Mouse (Mus musculus) olfactory bulb, adult 2 months (tissue): ENCODE data around the gene Snap23. TPM values are rescaled to one million over a fixed set of nuclear protein-coding genes. Genes with fewer than 3 reads are reported as not detected.

ENCODE experiments used
- H3K27ac ChIP-seq: fragments of 200-500 bp; 2 replicates; pipeline ENCODE4 v1.5.1; 2012; ENCODE audit warnings: low read depth, low read length; ENCODE audit not compliant: insufficient read depth
- H3K4me1 ChIP-seq: fragments of 200-500 bp; 2 replicates; pipeline ENCODE4 v1.6.1; 2012; ENCODE audit warnings: low read length; ENCODE audit not compliant: control insufficient read depth, insufficient read depth
- H3K4me3 ChIP-seq: fragments of 200-500 bp; 2 replicates; pipeline ENCODE4 v1.5.1; 2012; ENCODE audit warnings: mild to moderate bottlenecking, low read depth, low read length, moderate library complexity; ENCODE audit not compliant: insufficient read depth
- CTCF ChIP-seq: fragments of 200-500 bp; IDR thresholded peaks from 2 replicates; pipeline ENCODE4 v1.5.1; 2012; ENCODE audit warnings: low read depth, mild to moderate bottlenecking, low read length, moderate library complexity; ENCODE audit not compliant: insufficient read depth
- POLR2A ChIP-seq: fragments of 200-500 bp; IDR thresholded peaks from 2 replicates; pipeline ENCODE4 v1.6.1; 2012; ENCODE audit warnings: mild to moderate bottlenecking, low read depth, low read length, moderate library complexity; ENCODE audit not compliant: insufficient read depth
- WGBS: fragments of 180-500 bp; shearing (Covaris S2); methylation state at CpG from one replicate; pipeline ENCODE4 v1.1.7; 2018; 5-methylcytosine and 5-hydroxymethylcytosine counted together
- polyA plus RNA-seq: library from polyadenylated mRNA; stranded (reverse); fragments of >200 nt; gene quantifications from 2 replicates; pipeline ENCODE4 v1.2.4, GENCODE M21; 2012; ENCODE audit warnings: low replicate concordance; ENCODE audit not compliant: missing spikeins, insufficient read depth, insufficient read length

The Snap23 gene
- polyA plus RNA-seq, 1 experiment: not detected

DNA sequence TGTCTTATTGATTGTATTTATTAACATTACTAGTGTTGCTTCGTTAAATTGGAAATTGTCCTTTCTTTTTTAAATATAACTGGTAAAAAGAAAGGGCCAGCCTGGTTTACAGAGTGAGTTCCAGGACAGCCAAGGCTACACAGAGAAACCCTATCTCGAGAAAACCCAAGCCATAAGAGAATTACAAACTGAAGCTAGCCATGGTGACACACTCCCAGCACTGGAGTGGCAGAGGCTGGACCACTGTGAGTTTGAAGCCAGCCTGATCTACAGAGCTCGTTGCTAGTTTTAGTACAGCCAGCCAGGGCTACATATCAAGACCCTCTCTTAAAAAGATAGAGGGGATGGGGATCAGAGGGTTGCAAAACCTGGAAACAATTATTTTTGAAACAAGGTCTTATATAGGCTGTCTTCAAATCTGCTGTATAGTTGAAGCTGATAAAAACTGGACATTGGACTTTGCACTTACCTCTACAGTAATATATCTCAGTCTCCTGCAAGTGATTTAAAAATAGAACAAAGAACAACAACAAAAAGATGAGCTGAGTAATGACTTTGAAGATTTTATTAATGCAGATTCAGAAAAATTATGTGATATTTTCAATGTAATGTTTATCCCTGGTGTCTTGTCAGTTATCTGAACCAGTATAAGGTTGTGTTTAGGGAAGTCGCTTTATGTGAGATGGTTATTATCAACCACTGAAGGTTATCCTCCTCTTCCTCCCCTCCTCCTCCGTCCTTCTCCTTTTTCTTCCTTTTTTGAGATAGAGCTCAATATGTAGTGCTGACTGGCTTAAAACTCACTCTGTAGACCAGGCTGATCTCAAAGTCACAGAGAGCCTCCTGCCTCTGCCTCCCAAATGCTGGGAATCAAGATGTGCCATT lies 49.0 kb downstream of the Snap23 start:
- no peak overlapping the region for H3K27ac ChIP-seq
- no peak overlapping the region for H3K4me3 ChIP-seq
- no peak for TF ChIP-seq POLR2A
- no peak for TF ChIP-seq CTCF
- no peaks in the 10 kb centered on the region for H3K4me1 ChIP-seq
- 90% methylated on average over 5 of the region's 5 CpGs for whole genome bisulfite sequencing

DNA sequence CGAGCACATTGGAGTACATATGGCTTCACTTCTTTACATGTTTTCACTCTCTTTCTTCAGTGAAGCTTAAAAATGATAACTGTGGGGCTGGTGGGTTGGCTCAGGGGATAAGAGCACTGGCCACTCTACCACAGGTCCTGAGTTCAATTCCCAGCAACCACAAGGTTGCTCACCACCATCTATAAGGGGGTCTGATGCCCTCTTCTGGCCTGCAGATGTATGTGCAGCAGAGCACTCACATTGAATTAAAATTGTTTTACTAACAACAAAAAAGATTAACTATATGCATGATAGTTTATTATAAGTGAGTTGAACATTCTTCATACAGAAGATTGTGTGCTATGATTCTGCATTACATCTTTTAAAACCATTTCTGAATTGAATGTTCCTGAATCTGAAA lies 52.1 kb downstream of the Snap23 start:
- TF ChIP-seq POLR2A (no peak), CTCF (no peak)
- Histone ChIP-seq H3K4me3 (no peak overlapping the region), H3K27ac (no peak overlapping the region), H3K4me1 (no peaks in the 10 kb centered on the region)
- WGBS: 100% methylated on average over 1 of the region's 1 CpGs

GRCm38 (mm10) chr2:120622920-120623319 lies 55.4 kb downstream of the Snap23 start:
- no peak for TF ChIP-seq CTCF
- Histone ChIP-seq H3K4me1 (no peaks in the 10 kb centered on the region), H3K4me3 (no peak overlapping the region), H3K27ac (no peak overlapping the region)

GRCm38 (mm10) chr2:120628076-120628865 lies 60.8 kb downstream of the Snap23 start:
- H3K4me1 ChIP-seq: no peaks in the 10 kb centered on the region
- TF ChIP-seq CTCF (no peak), POLR2A (no peak)
- H3K4me3 ChIP-seq: no peak overlapping the region
- WGBS: 21% methylated on average over 10 of the region's 10 CpGs
- H3K27ac ChIP-seq: no peak overlapping the region

DNA sequence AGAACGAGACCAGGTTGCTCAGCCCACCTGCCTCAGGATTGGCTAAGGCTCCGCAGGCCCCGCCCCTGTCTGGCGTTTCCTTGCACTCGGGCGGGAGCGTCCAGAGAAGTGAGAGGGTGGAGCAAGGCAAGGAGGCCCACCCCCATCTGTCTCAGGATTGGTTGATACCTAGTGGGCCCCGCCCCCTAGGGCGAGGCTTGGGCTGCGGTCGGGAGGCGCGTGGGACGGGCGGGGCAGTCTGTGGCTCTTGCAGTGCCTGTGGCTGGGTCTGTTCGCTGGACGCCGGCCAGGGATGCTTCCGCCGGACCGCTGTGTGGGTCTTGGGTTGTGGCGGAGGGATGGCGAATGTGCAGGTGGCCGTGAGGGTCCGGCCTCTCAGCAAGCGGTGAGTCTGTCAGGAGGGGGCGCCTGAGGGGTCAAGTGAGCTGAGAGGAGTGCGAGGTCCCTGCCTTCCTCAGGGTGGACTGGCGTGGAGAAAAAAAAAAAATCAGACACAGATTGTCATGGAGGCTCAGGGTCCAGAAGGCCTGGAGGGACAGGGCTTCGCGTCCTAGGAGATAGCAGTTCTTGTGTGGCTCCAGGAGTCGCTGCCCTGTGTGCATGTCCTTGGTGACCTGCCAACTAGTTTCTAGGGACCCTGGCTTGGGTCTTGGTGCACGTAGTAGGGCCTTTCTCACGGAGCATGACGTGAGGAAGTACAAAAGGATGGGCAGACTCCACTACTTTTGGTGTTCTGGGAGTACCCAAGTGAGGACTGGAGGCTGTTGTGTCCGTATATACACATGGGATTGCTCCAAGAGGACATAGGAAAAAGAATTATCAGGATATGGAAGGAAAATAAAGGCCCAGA lies 61.6 kb downstream of the Snap23 start, which contains the start of gene Stard9:
Gene Stard9 (plus strand): TSS at position 236 of the 850 bp plus-strand sequence.
- H3K27ac ChIP-seq: no peak within 1 kb of the TSS
- WGBS: 2% methylated on average over 36 of the region's 36 CpGs
- no peak for TF ChIP-seq POLR2A
- TF ChIP-seq CTCF: no peak

GRCm38 (mm10) chr2:120630246-120630645 lies 62.8 kb downstream of the Snap23 start:
- 67% methylated on average over 2 of the region's 2 CpGs for WGBS
- no peak overlapping the region for H3K4me3 ChIP-seq
- H3K4me1 ChIP-seq: no peaks in the 10 kb centered on the region
- TF ChIP-seq CTCF (no peak), POLR2A (no peak)
- H3K27ac ChIP-seq: 0 out of 2 replicates have a peak overlapping the region, but pooled peaks have one; percentile 31

More for the DNA sequence above, 61.6 kb downstream of the Snap23 start, which contains the start of gene Stard9:
- Histone ChIP-seq H3K4me3 (peak within 1 kb of the TSS; percentile 50), H3K4me1 (no peaks in the 10 kb centered on the region)

GRCm38 (mm10) chr2:120630655-120631054 lies 63.2 kb downstream of the Snap23 start:
- H3K4me3 ChIP-seq: no peak overlapping the region
- WGBS: 49% methylated on average over 2 of the region's 2 CpGs
- 0 out of 2 replicates have a peak overlapping the region, but pooled peaks have one; percentile 31 for H3K27ac ChIP-seq
- H3K4me1 ChIP-seq: no peaks in the 10 kb centered on the region
- TF ChIP-seq CTCF (no peak), POLR2A (no peak)

- Histone ChIP-seq H3K27ac (no peak overlapping the region), H3K4me3 (no peak overlapping the region), H3K4me1 (no peaks in the 10 kb centered on the region)
- TF ChIP-seq CTCF (no peak), POLR2A (no peak)
- 83% methylated on average over 2 of the region's 2 CpGs for WGBS
Observed at GRCm38 (mm10) chr2:120631521-120631920, 64.0 kb downstream of the Snap23 start.

DNA sequence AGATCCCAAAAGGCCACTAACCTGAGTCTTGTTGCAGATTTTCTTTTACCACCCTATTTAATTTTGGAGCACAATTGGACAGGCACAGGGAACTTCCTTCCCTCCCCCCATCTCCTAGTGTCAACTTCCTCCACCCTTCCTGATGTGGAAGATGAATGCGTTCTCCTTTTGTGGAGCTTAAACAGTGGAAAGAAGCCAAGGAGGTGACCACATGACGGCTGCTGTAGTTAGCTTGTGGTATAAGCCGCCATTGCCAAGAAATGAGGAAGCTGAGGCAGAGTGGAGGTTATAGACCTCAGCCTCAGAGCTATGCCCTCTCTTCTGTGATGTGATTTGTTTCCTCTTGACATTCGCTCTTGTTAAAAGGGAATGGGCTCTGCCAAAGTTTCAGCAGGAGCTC lies 64.5 kb downstream of the Snap23 start:
- no peak for TF ChIP-seq CTCF
- no peak for TF ChIP-seq POLR2A
- 71% methylated on average over 4 of the region's 4 CpGs for WGBS
- Histone ChIP-seq H3K27ac (no peak overlapping the region), H3K4me3 (no peak overlapping the region), H3K4me1 (no peaks in the 10 kb centered on the region)
